Mouse (Mus musculus) midbrain, embryonic 10.5 days (tissue): Measurements from ENCODE around the gene Gm10135. TPM values are rescaled to one million over a fixed set of nuclear protein-coding genes. Genes with fewer than 3 reads are reported as not detected.

Experiments
- DNase-seq: peaks from one replicate; pipeline ENCODE4 v3.0.0-alpha.2; 2017; ENCODE audit warnings: low spot score
- H3K27ac ChIP-seq: fragments of 300-500 bp; sonication (generic); replicated peaks from 2 replicates; pipeline ENCODE4 v1.5.1; 2016; ENCODE audit warnings: mild to moderate bottlenecking
- H3K27me3 ChIP-seq: fragments of 300-500 bp; sonication (generic); 2 replicates; pipeline ENCODE4 v1.6.1; 2016; ENCODE audit warnings: low read depth, mild to moderate bottlenecking; ENCODE audit not compliant: poor library complexity, severe bottlenecking
- H3K36me3 ChIP-seq: fragments of 300-500 bp; sonication (generic); 2 replicates; pipeline ENCODE4 v1.6.1; 2016; ENCODE audit warnings: mild to moderate bottlenecking, moderate library complexity
- H3K4me1 ChIP-seq: fragments of 300-500 bp; sonication (generic); 2 replicates; pipeline ENCODE4 v1.6.1; 2016
- H3K4me3 ChIP-seq: fragments of 300-500 bp; sonication (generic); 2 replicates; pipeline ENCODE4 v1.5.1; 2016; ENCODE audit warnings: mild to moderate bottlenecking, moderate library complexity
- H3K9me3 ChIP-seq: fragments of 300-500 bp; sonication (generic); replicated peaks from 2 replicates; pipeline ENCODE4 v1.6.1; 2016; ENCODE audit warnings: mild to moderate bottlenecking
- WGBS: fragments of 180-500 bp; shearing (Covaris S2); methylation state at CpG from one replicate; pipeline ENCODE4 v1.1.7; 2016; 5-methylcytosine and 5-hydroxymethylcytosine counted together
- polyA plus RNA-seq: library from polyadenylated mRNA; unstranded; fragments of >200 nt; fragmentation: Nextera tagmentation; extraction: Ambion mirVana; gene quantifications from 2 replicates; pipeline ENCODE4 v1.2.1, GENCODE M21; 2016

Gene Gm10135
- polyA plus RNA-seq, 1 experiment from 2014 or later = not detected

GRCm38 (mm10) chr5:72994928-72995327 is 20.4 kb upstream of the Gm10135 start:
- WGBS = 83% methylated on average over 2 of the region's 2 CpGs
- H3K4me1 ChIP-seq = peaks cover 19% of the 10 kb centered on the region
- no peaks in the 10 kb centered on the region for H3K9me3 ChIP-seq
- H3K36me3 ChIP-seq = no peaks in the 10 kb centered on the region
- no peak overlapping the region for H3K4me3 ChIP-seq
- no peaks in the 10 kb centered on the region for H3K27me3 ChIP-seq
- H3K27ac ChIP-seq = peak overlapping the region; percentile 63; the same call in 1 of the 2 replicates
- DNase-seq = no peak

DNA sequence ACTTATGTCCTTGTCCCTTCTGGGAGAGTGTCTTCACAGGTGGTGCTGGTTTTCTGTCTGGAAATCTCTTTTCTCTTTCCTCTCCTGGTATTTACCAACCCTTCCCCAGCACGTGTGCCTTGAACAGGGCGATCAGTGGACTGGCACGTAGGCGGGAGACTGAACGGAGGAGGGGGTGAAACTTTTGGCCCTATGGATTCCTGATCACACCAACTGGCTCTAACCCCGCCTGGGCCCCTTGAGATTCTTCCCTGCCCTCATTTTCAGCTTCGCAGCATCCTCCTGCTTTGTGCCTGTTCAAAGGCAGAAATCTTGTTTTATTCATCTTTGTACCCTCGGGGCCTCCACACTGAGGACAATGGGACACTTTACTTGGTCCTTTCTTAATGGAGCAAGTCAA is 19.9 kb upstream of the Gm10135 start:
- DNase-seq = no peak
- no peak overlapping the region for H3K4me3 ChIP-seq
- H3K9me3 ChIP-seq = no peaks in the 10 kb centered on the region
- H3K27me3 ChIP-seq = no peaks in the 10 kb centered on the region
- H3K36me3 ChIP-seq = no peaks in the 10 kb centered on the region
- WGBS = 51% methylated on average over 8 of the region's 8 CpGs
- H3K27ac ChIP-seq = peak overlapping the region; percentile 63
- H3K4me1 ChIP-seq = peaks cover 19% of the 10 kb centered on the region

DNA sequence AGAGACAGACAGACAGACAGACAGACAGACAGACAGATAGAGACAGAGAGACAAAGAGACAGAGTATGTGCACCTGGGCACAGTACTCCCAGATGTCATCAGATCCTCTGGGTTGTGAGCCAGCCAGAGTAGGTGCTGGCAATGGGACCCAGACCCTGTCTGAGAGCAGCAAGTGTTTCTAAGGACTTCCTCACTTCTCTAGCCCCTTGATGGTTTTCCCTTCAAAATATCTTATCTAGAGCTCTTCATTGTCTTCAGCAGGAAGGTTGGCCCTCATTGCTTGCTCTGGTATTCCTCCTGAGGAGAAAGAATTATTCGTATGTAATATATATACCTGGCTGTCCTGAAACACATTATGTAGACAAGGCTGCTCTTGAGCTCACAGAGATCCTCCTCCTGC is 18.0 kb upstream of the Gm10135 start:
- no peaks in the 10 kb centered on the region for H3K9me3 ChIP-seq
- DNase-seq = no peak
- 86% methylated on average over 1 of the region's 1 CpGs for WGBS
- H3K27me3 ChIP-seq = no peaks in the 10 kb centered on the region
- H3K36me3 ChIP-seq = no peaks in the 10 kb centered on the region
- H3K4me3 ChIP-seq = no peak overlapping the region
- no peak overlapping the region for H3K27ac ChIP-seq
- H3K4me1 ChIP-seq = peaks cover 19% of the 10 kb centered on the region

GRCm38 (mm10) chr5:72989756-72990155 is 15.3 kb upstream of the Gm10135 start:
- Histone ChIP-seq H3K36me3 (no peaks in the 10 kb centered on the region), H3K27me3 (no peaks in the 10 kb centered on the region), H3K4me1 (peaks cover 11% of the 10 kb centered on the region), H3K27ac (no peak overlapping the region), H3K4me3 (no peak overlapping the region), H3K9me3 (no peaks in the 10 kb centered on the region)
- 89% methylated on average over 8 of the region's 8 CpGs for WGBS
- DNase-seq = no peak

GRCm38 (mm10) chr5:72987786-72988185 is 13.3 kb upstream of the Gm10135 start:
- Histone ChIP-seq H3K27ac (no peak overlapping the region), H3K9me3 (no peaks in the 10 kb centered on the region), H3K27me3 (no peaks in the 10 kb centered on the region), H3K4me1 (0 out of 2 replicates have a peak, but pooled peaks cover 2% of the 10 kb centered on the region), H3K4me3 (no peak overlapping the region), H3K36me3 (no peaks in the 10 kb centered on the region)
- no peak for DNase-seq
- WGBS = 91% methylated on average over 7 of the region's 7 CpGs

GRCm38 (mm10) chr5:72984091-72984490 is 9.6 kb upstream of the Gm10135 start:
- Histone ChIP-seq H3K27me3 (no peaks in the 10 kb centered on the region), H3K36me3 (peaks cover 17% of the 10 kb centered on the region), H3K9me3 (no peaks in the 10 kb centered on the region), H3K4me1 (no peaks in the 10 kb centered on the region), H3K27ac (no peak overlapping the region), H3K4me3 (no peak overlapping the region)
- DNase-seq = no peak
- 10% methylated on average over 2 of the region's 2 CpGs for WGBS

- H3K4me3 ChIP-seq = no peak overlapping the region
- peaks cover 16% of the 10 kb centered on the region for H3K4me1 ChIP-seq
- H3K9me3 ChIP-seq = no peaks in the 10 kb centered on the region
- DNase-seq = no peak
- no peak overlapping the region for H3K27ac ChIP-seq
- H3K27me3 ChIP-seq = no peaks in the 10 kb centered on the region
- peaks cover 65% of the 10 kb centered on the region for H3K36me3 ChIP-seq
- WGBS = 91% methylated on average over 4 of the region's 4 CpGs
Observed at GRCm38 (mm10) chr5:72976539-72976938, 2.0 kb upstream of the Gm10135 start.

DNA sequence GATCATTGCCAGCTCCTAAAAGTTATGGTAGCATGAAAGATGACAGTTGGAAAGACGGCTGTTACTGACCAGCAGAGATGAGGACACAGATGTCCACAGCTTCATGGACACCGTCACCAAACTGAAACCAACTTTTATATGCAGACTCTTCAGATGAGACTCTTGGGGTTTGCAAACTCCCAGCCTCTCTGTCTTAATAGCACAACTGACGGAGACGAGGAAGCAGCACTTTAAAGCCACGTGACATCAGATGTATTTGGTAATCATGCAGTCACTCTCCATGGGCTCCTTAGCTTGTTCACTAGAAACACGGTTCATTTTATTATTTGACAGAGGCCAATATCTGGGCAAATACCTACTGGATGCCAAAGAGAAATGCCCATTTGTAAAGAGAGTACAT is 1.5 kb upstream of the Gm10135 start:
- DNase-seq = no peak
- H3K36me3 ChIP-seq = peaks cover 65% of the 10 kb centered on the region
- H3K9me3 ChIP-seq = no peaks in the 10 kb centered on the region
- 97% methylated on average over 6 of the region's 6 CpGs for WGBS
- no peak overlapping the region for H3K27ac ChIP-seq
- no peaks in the 10 kb centered on the region for H3K27me3 ChIP-seq
- peaks cover 16% of the 10 kb centered on the region for H3K4me1 ChIP-seq
- H3K4me3 ChIP-seq = no peak overlapping the region

- Histone ChIP-seq H3K4me3 (no peak overlapping the region), H3K36me3 (peaks cover 71% of the 10 kb centered on the region), H3K4me1 (peaks cover 16% of the 10 kb centered on the region), H3K27me3 (no peaks in the 10 kb centered on the region), H3K9me3 (no peaks in the 10 kb centered on the region), H3K27ac (peak overlapping the region; percentile 55)
- 38% methylated on average over 5 of the region's 5 CpGs for WGBS
- peak; percentile 39 for DNase-seq
Observed at GRCm38 (mm10) chr5:72972934-72973333, 1.6 kb downstream of the Gm10135 start.

GRCm38 (mm10) chr5:72972435-72972834 is 2.1 kb downstream of the Gm10135 start:
- no peak overlapping the region for H3K4me3 ChIP-seq
- H3K9me3 ChIP-seq = no peaks in the 10 kb centered on the region
- peaks cover 16% of the 10 kb centered on the region for H3K4me1 ChIP-seq
- peak overlapping the region; percentile 55 for H3K27ac ChIP-seq
- 64% methylated on average over 4 of the region's 4 CpGs for WGBS
- H3K36me3 ChIP-seq = peaks cover 70% of the 10 kb centered on the region
- no peaks in the 10 kb centered on the region for H3K27me3 ChIP-seq
- no peak for DNase-seq

GRCm38 (mm10) chr5:72965706-72966105 is 8.8 kb downstream of the Gm10135 start:
- no peak for DNase-seq
- WGBS = 91% methylated on average over 3 of the region's 3 CpGs
- Histone ChIP-seq H3K36me3 (peaks cover 58% of the 10 kb centered on the region), H3K27me3 (no peaks in the 10 kb centered on the region), H3K4me1 (no peaks in the 10 kb centered on the region), H3K4me3 (no peak overlapping the region), H3K27ac (no peak overlapping the region), H3K9me3 (no peaks in the 10 kb centered on the region)

DNA sequence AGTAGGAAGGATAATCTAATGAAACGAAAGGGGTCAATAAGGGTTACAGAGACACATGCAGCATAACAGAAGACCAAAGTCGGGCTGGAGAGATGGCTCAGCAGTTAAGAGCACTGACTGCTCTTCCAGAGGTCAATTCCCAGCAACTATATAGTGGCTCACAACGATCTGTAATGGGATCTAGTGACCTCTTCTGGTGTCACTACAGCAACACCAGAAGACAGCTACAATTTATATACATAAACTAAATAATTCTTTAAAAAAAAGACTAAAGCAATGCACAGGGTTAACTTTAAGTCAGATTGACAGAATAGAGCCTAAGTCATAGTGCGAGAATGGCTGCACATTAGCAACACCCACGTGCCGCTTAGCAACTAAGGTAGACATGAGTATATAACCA is 14.4 kb downstream of the Gm10135 start:
- H3K9me3 ChIP-seq = no peaks in the 10 kb centered on the region
- peaks cover 38% of the 10 kb centered on the region for H3K36me3 ChIP-seq
- no peaks in the 10 kb centered on the region for H3K4me1 ChIP-seq
- no peak for DNase-seq
- WGBS = 87% methylated on average over 6 of the region's 6 CpGs
- no peak overlapping the region for H3K27ac ChIP-seq
- no peak overlapping the region for H3K4me3 ChIP-seq
- no peaks in the 10 kb centered on the region for H3K27me3 ChIP-seq

DNA sequence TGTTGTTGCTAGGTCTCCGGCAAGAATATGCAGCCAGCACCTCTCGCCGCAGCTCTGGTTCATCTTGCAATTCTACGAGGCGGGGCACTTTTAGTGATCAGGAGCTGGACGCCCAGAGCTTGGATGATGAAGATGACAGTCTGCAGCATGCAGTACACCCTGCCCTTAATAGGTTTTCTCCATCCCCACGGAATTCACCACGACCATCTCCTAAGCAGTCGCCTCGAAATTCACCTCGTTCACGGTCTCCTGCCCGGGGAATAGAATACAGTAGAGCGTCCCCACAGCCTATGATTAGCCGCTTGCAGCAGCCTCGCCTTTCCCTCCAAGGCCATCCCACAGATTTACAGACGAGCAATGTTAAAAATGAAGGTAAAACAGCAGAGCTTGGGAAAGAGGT is 17.2 kb downstream of the Gm10135 start:
- no peak for DNase-seq
- Histone ChIP-seq H3K27me3 (no peaks in the 10 kb centered on the region), H3K4me1 (no peaks in the 10 kb centered on the region), H3K27ac (no peak overlapping the region), H3K4me3 (no peak overlapping the region), H3K36me3 (peaks cover 32% of the 10 kb centered on the region), H3K9me3 (no peaks in the 10 kb centered on the region)
- 91% methylated on average over 17 of the region's 17 CpGs for WGBS

DNA sequence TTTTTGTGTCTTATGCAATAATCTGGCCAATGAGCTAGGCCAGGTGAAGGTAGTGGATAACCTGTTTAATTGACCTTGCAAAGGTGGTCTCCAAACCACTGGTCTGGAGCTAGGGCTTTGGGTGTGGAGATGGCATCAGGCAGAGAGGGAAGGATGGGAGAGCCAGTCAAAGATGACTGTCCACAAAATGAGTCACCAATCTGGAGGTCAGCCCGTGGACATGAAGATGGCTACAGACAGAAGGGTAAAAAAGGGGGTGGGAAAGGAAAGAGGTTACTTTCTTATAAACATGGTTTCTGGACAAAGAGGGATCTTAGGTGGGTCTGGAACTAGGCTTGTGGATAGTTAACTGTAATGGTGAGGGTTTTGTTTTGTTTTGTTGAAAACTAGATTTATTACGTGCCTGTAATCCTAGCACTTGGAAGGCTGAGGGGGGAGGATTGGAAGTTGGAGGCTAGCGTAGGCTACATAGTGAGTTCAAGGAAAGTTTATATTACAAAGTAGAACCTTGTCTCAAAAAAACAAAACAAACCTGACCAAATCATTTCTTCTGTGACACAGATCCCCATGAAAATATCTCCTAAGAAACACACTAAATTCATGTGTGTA is 20.4 kb downstream of the Gm10135 start:
- peaks cover 32% of the 10 kb centered on the region for H3K36me3 ChIP-seq
- no peak overlapping the region for H3K27ac ChIP-seq
- H3K4me1 ChIP-seq = no peaks in the 10 kb centered on the region
- no peak overlapping the region for H3K4me3 ChIP-seq
- H3K9me3 ChIP-seq = no peaks in the 10 kb centered on the region
- no peak for DNase-seq
- no peaks in the 10 kb centered on the region for H3K27me3 ChIP-seq
- 89% methylated on average over 3 of the region's 3 CpGs for WGBS
